ENCODE assay signal across 8 mouse cellular contexts in genomic region chr15:100458055-100458454, GRCm38 (mm10). TPM values are rescaled to one million over a fixed set of nuclear protein-coding genes. Genes with fewer than 3 reads are reported as not detected.
DNase-seq lines count a peak whose midpoint lies in the region; TF ChIP-seq lines count a peak whose summit lies in the region.
"Had no signal": no experiment of that assay in that cellular context is flagged by ENCODE, and none has a peak within 500 bp of the region (broad histone marks: within the 10 kb centered on the region; RNA-seq: fewer than 3 reads in every experiment).

No protein-coding gene starts in this region.

- TF ChIP-seq EP300 in MEL (IDR thresholded peaks at IDR 0.05; ENCODE audit: low read depth in 1 of 2, low read length in 2 of 2): no peak

- H3K36me3 ChIP-seq in MEL (ENCODE audit: control insufficient read depth in 1 of 2, insufficient read depth in 2 of 2, low read length in 2 of 2): peaks cover 0 to 2% of the 10 kb centered on the region in 2 experiments; a peak in 1 of 4 replicates
- H3K36me3 ChIP-seq in liver, adult 2 months (ENCODE audit: control insufficient read depth, insufficient read depth, low read length): no peaks in the 10 kb centered on the region
- H3K36me3 ChIP-seq: heart, embryonic 15.5 days had no signal

- 28% methylated on average over 10 of the region's 10 CpGs for WGBS in liver, adult 2 months

- peak; percentile 87 to 95 (median 92) for TF ChIP-seq CTCF in MEL (IDR thresholded peaks at IDR 0.05 in 2 of 3, conservative IDR thresholded peaks at IDR 0.05 in 1 of 3; ENCODE audit: control insufficient read depth in 1 of 3, insufficient read depth in 1 of 3, low read depth in 2 of 3, low read length in 3 of 3, poor library complexity in 1 of 3, severe bottlenecking in 1 of 3)
- TF ChIP-seq CTCF in embryonic fibroblast, embryonic 13.5 days (IDR thresholded peaks at IDR 0.05; ENCODE audit: borderline replicate concordance, insufficient read depth, low read length): peak; percentile 21; the same call in 1 of the 2 replicates
- peak; percentile 43 for TF ChIP-seq CTCF in liver, adult 2 months (IDR thresholded peaks at IDR 0.05; ENCODE audit: low read depth, low read length)

- peak; percentile 96 for TF ChIP-seq RAD21 in MEL (IDR thresholded peaks at IDR 0.05; ENCODE audit: low read depth, low read length)

- peak overlapping the region; percentile 40 for H3K9ac ChIP-seq in MEL (ENCODE audit: control insufficient read depth, low read depth, low read length, poor library complexity, severe bottlenecking)
- H3K9ac ChIP-seq in liver, adult 2 months (ENCODE audit: low read depth, low read length): no peak overlapping the region
- H3K9ac ChIP-seq: heart, embryonic 15.5 days had no signal

- intact Hi-C loops in left cerebral cortex, postnatal 4 days (cut with DNase I): loop anchor here (5.0 kb wide), 1 partner anchor 196 kb away; no protein-coding TSS in a partner anchor

- H3K79me2 ChIP-seq in MEL (ENCODE audit: control insufficient read depth, insufficient read depth, low read length, poor library complexity): no peaks in the 10 kb centered on the region
- H3K79me2 ChIP-seq in liver, adult 2 months (ENCODE audit: control insufficient read depth, insufficient read depth, low read length): no peaks in the 10 kb centered on the region

- H3K9me3 ChIP-seq in MEL (replicated peaks; ENCODE audit: insufficient read depth, low read length): no peaks in the 10 kb centered on the region
- H3K9me3 ChIP-seq: heart, embryonic 15.5 days had no signal

- peak; percentile 69 for DNase-seq in left cerebral cortex, postnatal 4 days
- no peak for DNase-seq in left cerebral cortex, adult 11 months (ENCODE audit: low spot score)
- DNase-seq in MEL (ENCODE audit: low read depth, low spot score): peak; percentile 98
- peak; percentile 87 for DNase-seq in brain, adult 2 months (ENCODE audit: low read depth, low spot score)
- DNase-seq in liver, adult 2 months (ENCODE audit: extremely low read depth, low read depth, low spot score): peak; percentile 75
- peak; percentile 82 for DNase-seq in retina, postnatal 1 day

- no peak overlapping the region for H3K27ac ChIP-seq in MEL (ENCODE audit: control insufficient read depth, low read depth, low read length)
- no peak overlapping the region for H3K27ac ChIP-seq in embryonic fibroblast, embryonic 13.5 days (ENCODE audit: insufficient read depth, low read length)
- H3K27ac ChIP-seq in liver, adult 2 months (replicated peaks; ENCODE audit: insufficient read depth, low read depth, low read length): no peak overlapping the region
- H3K27ac ChIP-seq: heart, embryonic 15.5 days had no signal

- H3K27me3 ChIP-seq in MEL (ENCODE audit: control insufficient read depth in 1 of 2, insufficient read depth in 2 of 2, low read length in 2 of 2): no peaks in the 10 kb centered on the region
- H3K27me3 ChIP-seq in liver, adult 2 months (ENCODE audit: control insufficient read depth, insufficient read depth, low read length): no peaks in the 10 kb centered on the region

- peaks cover 0 to 13% of the 10 kb centered on the region in 2 experiments for H3K4me1 ChIP-seq in MEL (ENCODE audit: control insufficient read depth in 1 of 2, insufficient read depth in 2 of 2, low read length in 2 of 2)
- H3K4me1 ChIP-seq in embryonic fibroblast, embryonic 13.5 days (ENCODE audit: control insufficient read depth, insufficient read depth, low read length): no peaks in the 10 kb centered on the region
- H3K4me1 ChIP-seq in liver, adult 2 months (ENCODE audit: control insufficient read depth, insufficient read depth, low read length): peaks cover 10% of the 10 kb centered on the region

- no peak for TF ChIP-seq POLR2A in MEL (IDR thresholded peaks at IDR 0.05; ENCODE audit: control insufficient read depth in 1 of 2, insufficient read depth in 1 of 2, low read depth in 1 of 2, low read length in 2 of 2, poor library complexity in 1 of 2)
- no peak for TF ChIP-seq POLR2A in embryonic fibroblast, embryonic 13.5 days (IDR thresholded peaks at IDR 0.05; ENCODE audit: low read depth, low read length)
- no peak for TF ChIP-seq POLR2A in liver, adult 2 months (IDR thresholded peaks at IDR 0.05; ENCODE audit: extremely low read depth, insufficient read depth, low read length)

- peak overlapping the region; percentile 60 for H3K4me3 ChIP-seq in MEL (ENCODE audit: control insufficient read depth in 1 of 2, insufficient read depth in 1 of 2, low read depth in 2 of 2, low read length in 2 of 2)
- H3K4me3 ChIP-seq in embryonic fibroblast, embryonic 13.5 days (ENCODE audit: insufficient read depth, low read length): no peak overlapping the region
- H3K4me3 ChIP-seq in liver, adult 2 months (ENCODE audit: insufficient read depth, low read depth, low read length): no peak overlapping the region
- H3K4me3 ChIP-seq: heart, embryonic 15.5 days had no signal

TF ChIP-seq in MEL, 35 proteins besides CTCF, POLR2A, EP300 and RAD21:
- TF ChIP-seq SMC3 (IDR thresholded peaks at IDR 0.05; ENCODE audit: low read depth, low read length) (peak; percentile 92), MAX (IDR thresholded peaks at IDR 0.05; ENCODE audit: low read length) (no peak), JUND (IDR thresholded peaks at IDR 0.05; ENCODE audit: low read depth, low read length) (peak; percentile 90), POLR2AphosphoS2 (IDR thresholded peaks at IDR 0.05; ENCODE audit: low read length) (no peak), HCFC1 (IDR thresholded peaks at IDR 0.05; ENCODE audit: low read depth, low read length) (peak; percentile 23; the same call in 1 of the 2 replicates), ZC3H11A (IDR thresholded peaks at IDR 0.05; ENCODE audit: low read depth, low read length) (peak; percentile 94), SIN3A (IDR thresholded peaks at IDR 0.05; ENCODE audit: low read length) (peak; percentile 49; the same call in 1 of the 2 replicates), NELFE (IDR thresholded peaks at IDR 0.05; ENCODE audit: low read depth, low read length) (0 out of 2 replicates have a peak, but pooled peaks have one; percentile 16), GATA1 (IDR thresholded peaks at IDR 0.05; ENCODE audit: low read depth, low read length) (no peak), E2F4 (IDR thresholded peaks at IDR 0.05; ENCODE audit: borderline replicate concordance, low read depth, low read length) (no peak)

RNA-seq across cellular contexts. Expression of gene Letmd1, which starts 10.8 kb away (rescaled TPM):
- 10 to 100 TPM; 65.8 to 70.5 TPM for total RNA-seq in left cerebral cortex, postnatal 4 days (2021)
- 30.1 and 38.8 TPM in 2 replicates for total RNA-seq in MEL (2012; rRNA removed)
- 100 to 1,000 TPM in 1 of 2 experiments, 10 to 100 TPM in 1; 64.3 to 277 TPM for polyA plus RNA-seq in MEL (2012; ENCODE audit: insufficient read depth in 1 of 2, insufficient read length in 2 of 2, low read depth in 1 of 2, low replicate concordance in 2 of 2, missing spikeins in 1 of 2)
- polyA plus RNA-seq in embryonic fibroblast, embryonic 13.5 days (2011; ENCODE audit: insufficient read length, low read depth, missing spikeins): 22.6 and 27.4 TPM in 2 replicates
- total RNA-seq in liver, adult 2 months (2014; rRNA removed): 18.7 and 21.1 TPM in 2 replicates
- 38.7 and 39.9 TPM in 2 replicates for polyA plus RNA-seq in liver, adult 2 months (2012; rRNA removed)

RNA-seq across cellular contexts. Expression of gene Slc11a2, which starts 33.2 kb away (rescaled TPM):
- total RNA-seq in left cerebral cortex, postnatal 4 days (2021): 10 to 100 TPM; 55.9 to 61.2 TPM
- 52.7 and 69.0 TPM in 2 replicates for total RNA-seq in MEL (2012; rRNA removed)
- polyA plus RNA-seq in MEL (2012; ENCODE audit: insufficient read depth in 1 of 2, insufficient read length in 2 of 2, low read depth in 1 of 2, low replicate concordance in 2 of 2, missing spikeins in 1 of 2): 100 to 1,000 TPM in 1 of 2 experiments, not detected in 1; 112 TPM
- polyA plus RNA-seq in embryonic fibroblast, embryonic 13.5 days (2011; ENCODE audit: insufficient read length, low read depth, missing spikeins): 40.3 and 48.5 TPM in 2 replicates
- total RNA-seq in liver, adult 2 months (2014; rRNA removed): 14.5 and 22.3 TPM in 2 replicates
- polyA plus RNA-seq in liver, adult 2 months (2012; rRNA removed): 23.2 and 25.2 TPM in 2 replicates

RNA-seq across cellular contexts. Expression of gene Gm5475, which starts 36.1 kb away (rescaled TPM):
- not detected for total RNA-seq in left cerebral cortex, postnatal 4 days (2021)
- total RNA-seq in MEL (2012; rRNA removed): 0.15 TPM in 1 of 2 replicates, not detected in the other
- under 1 TPM in 1 of 2 experiments, not detected in 1; 0.14 TPM for polyA plus RNA-seq in MEL (2012; ENCODE audit: insufficient read depth in 1 of 2, insufficient read length in 2 of 2, low read depth in 1 of 2, low replicate concordance in 2 of 2, missing spikeins in 1 of 2)
- not detected in 2 replicates for polyA plus RNA-seq in embryonic fibroblast, embryonic 13.5 days (2011; ENCODE audit: insufficient read length, low read depth, missing spikeins)
- total RNA-seq in liver, adult 2 months (2014; rRNA removed): not detected in 2 replicates
- not detected in 2 replicates for polyA plus RNA-seq in liver, adult 2 months (2012; rRNA removed)
- polyA plus RNA-seq: heart, embryonic 15.5 days had no signal

RNA-seq across cellular contexts. Expression of gene Csrnp2, which starts 37.2 kb away (rescaled TPM):
- 10 to 100 TPM; 53.1 to 54.0 TPM for total RNA-seq in left cerebral cortex, postnatal 4 days (2021)
- 5.3 and 5.8 TPM in 2 replicates for total RNA-seq in MEL (2012; rRNA removed)
- 1 to 10 TPM in 1 of 2 experiments, not detected in 1; 4.2 TPM for polyA plus RNA-seq in MEL (2012; ENCODE audit: insufficient read depth in 1 of 2, insufficient read length in 2 of 2, low read depth in 1 of 2, low replicate concordance in 2 of 2, missing spikeins in 1 of 2)
- polyA plus RNA-seq in embryonic fibroblast, embryonic 13.5 days (2011; ENCODE audit: insufficient read length, low read depth, missing spikeins): 9.3 and 10.8 TPM in 2 replicates
- 0.92 and 1.1 TPM in 2 replicates for total RNA-seq in liver, adult 2 months (2014; rRNA removed)
- 0.78 and 1.1 TPM in 2 replicates for polyA plus RNA-seq in liver, adult 2 months (2012; rRNA removed)

Comparison
In these comparisons a context has a peak if more than half of its experiments do, and no peak if none do; other contexts are left out.
1. H3K4me3 ChIP-seq: peak in MEL (2 of 2); none in embryonic fibroblast, embryonic 13.5 days (single experiment) and liver, adult 2 months (single experiment).
2. CTCF ChIP-seq: peak in every context shown above with its lines; median percentile 92 in MEL; 43 in liver, adult 2 months; 21 in embryonic fibroblast, embryonic 13.5 days.